Mouse (Mus musculus): Measurements from ENCODE around the gene Unc93a2. TPM values are rescaled to one million over a fixed set of nuclear protein-coding genes. Genes with fewer than 3 reads are reported as not detected.
"Not testable (repeated sequence)": the region's sequence is repeated elsewhere in the genome, so short reads cannot be mapped to it uniquely, and the experiment has no call there.

Gene Unc93a2
- total and polyA plus RNA-seq, 3 experiments = 0.08 to 0.50 TPM; not detected in 1

DNA sequence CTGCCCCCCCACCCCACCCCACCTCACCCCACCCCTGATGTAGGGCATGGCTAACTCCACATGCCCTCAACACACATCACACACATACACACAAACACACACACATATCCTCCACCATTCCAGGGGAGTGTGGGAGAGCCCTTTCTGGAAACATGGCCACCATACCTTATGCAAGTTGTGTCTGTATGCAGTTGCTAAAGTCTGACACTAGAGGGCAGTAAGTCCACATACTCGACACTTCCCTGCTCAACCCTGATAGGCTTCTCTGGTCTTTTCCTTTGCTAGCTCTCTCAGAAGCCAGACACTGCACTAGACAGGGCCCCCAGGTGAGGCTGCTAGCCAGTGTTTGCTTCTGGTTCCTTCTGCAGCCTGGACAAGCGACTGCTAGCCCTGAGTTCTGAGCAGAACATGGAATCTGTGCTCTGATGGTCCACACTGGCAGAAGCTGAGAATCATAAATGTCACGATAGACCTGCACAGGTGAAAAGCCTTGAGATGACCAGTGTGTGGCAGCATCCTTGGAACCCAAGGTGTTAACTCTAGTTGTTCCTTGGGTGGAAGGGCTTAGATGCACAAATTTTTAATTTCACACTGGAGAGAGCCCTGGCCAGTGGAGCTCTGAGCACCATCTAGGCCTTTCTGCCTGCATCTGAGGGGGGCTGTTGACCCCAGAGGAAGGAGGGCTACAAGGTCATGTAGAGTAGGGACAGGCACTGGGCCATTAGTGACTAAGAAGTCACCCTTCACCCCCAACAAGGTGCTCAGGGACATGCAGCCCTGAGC, 35.1 kb upstream of the Unc93a2 start:
- H3K36me3 ChIP-seq (replicated peaks in 1 of 2; ENCODE audit: control insufficient read depth in 1 of 2, insufficient read depth in 1 of 2, low read length in 1 of 2); in situ Hi-C loops (cut with MboI; ENCODE audit: low pct_ligation_motif_present, low pct_unique_long_range_greater_than_20kb, low sequenced_read_pairs); H3K4me2 ChIP-seq (ENCODE audit: insufficient read depth, low read depth, poor library complexity, severe bottlenecking); H3K4me3 ChIP-seq (replicated peaks in 1 of 3; ENCODE audit: low read depth in 2 of 3, low read length in 2 of 3, poor library complexity in 1 of 3); H3K79me2 ChIP-seq (replicated peaks; ENCODE audit: control insufficient read depth, extremely low read depth, insufficient read depth, poor library complexity, severe bottlenecking); dilution Hi-C loops (cut with MboI; ENCODE audit: extremely low pct_ligation_motif_present, extremely low pct_unique_long_range_greater_than_20kb, low sequenced_read_pairs); H3K9me3 ChIP-seq (replicated peaks; ENCODE audit: low read length); H3K27ac ChIP-seq (ENCODE audit: insufficient read depth, low read depth); H3K4me1 ChIP-seq (ENCODE audit: control insufficient read depth in 1 of 2, insufficient read depth in 2 of 2); H3K9ac ChIP-seq (ENCODE audit: insufficient read depth, low read depth); DNase-seq (ENCODE audit: extremely low read depth); H3K27me3 ChIP-seq (replicated peaks): not testable (repeated sequence)
- TF ChIP-seq RAD21 (IDR thresholded peaks at IDR 0.05; ENCODE audit: low read depth, low read length) (peak; percentile 50), CTCF (conservative IDR thresholded peaks at IDR 0.05 in 1 of 2, IDR thresholded peaks at IDR 0.05 in 1 of 2; ENCODE audit: low read depth in 2 of 2, low read length in 2 of 2) (peak; percentile 25 to 58; a peak in 3 of 4 replicates), ZC3H11A (IDR thresholded peaks at IDR 0.05; ENCODE audit: low read depth, low read length) (0 out of 2 replicates have a peak, but pooled peaks have one; percentile 7), SMC3 (IDR thresholded peaks at IDR 0.05; ENCODE audit: low read depth, low read length) (peak; percentile 55)

DNA sequence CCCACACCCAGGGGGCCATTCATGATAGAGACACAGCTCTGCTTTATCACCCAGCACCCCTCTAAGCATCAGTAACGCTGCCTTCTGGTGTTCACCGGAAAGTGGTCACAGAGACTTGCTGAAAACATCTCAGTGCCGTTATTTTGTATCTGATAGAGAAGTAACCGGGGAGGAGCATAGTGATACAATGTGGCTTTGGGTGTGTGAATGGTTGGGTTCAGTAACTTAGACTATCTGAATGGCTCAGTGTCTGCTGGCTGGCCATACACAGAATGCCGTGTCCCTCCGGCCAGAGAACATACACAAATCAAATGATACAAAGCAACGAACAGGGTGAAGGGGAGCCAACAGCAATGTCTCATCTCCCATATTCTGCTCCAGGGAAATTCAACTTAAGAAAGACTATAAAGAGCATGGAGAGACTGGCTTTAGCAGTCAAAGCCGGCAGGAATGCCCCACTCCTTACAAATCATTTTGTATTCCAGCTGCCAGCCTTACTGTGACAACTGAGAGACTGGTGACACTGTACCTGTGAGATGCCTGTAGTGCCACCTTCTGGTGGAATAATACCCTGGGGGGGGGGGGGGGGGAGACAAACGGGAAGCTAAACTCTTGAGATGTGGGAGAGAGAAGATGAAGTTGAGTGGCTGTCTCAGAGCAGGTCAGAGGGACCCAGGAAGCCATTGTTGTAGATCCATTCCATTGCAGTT, 29.5 kb upstream of the Unc93a2 start:
- DNase-seq (ENCODE audit: extremely low read depth); H3K27me3 ChIP-seq (replicated peaks); dilution Hi-C loops (cut with MboI; ENCODE audit: extremely low pct_ligation_motif_present, extremely low pct_unique_long_range_greater_than_20kb, low sequenced_read_pairs); H3K4me3 ChIP-seq (replicated peaks in 1 of 3; ENCODE audit: low read depth in 2 of 3, low read length in 2 of 3, poor library complexity in 1 of 3); H3K36me3 ChIP-seq (replicated peaks in 1 of 2; ENCODE audit: control insufficient read depth in 1 of 2, insufficient read depth in 1 of 2, low read length in 1 of 2); H3K9me3 ChIP-seq (replicated peaks; ENCODE audit: low read length); H3K27ac ChIP-seq (ENCODE audit: insufficient read depth, low read depth); H3K4me2 ChIP-seq (ENCODE audit: insufficient read depth, low read depth, poor library complexity, severe bottlenecking); H3K4me1 ChIP-seq (ENCODE audit: control insufficient read depth in 1 of 2, insufficient read depth in 2 of 2); in situ Hi-C loops (cut with MboI; ENCODE audit: low pct_ligation_motif_present, low pct_unique_long_range_greater_than_20kb, low sequenced_read_pairs); H3K9ac ChIP-seq (ENCODE audit: insufficient read depth, low read depth); H3K79me2 ChIP-seq (replicated peaks; ENCODE audit: control insufficient read depth, extremely low read depth, insufficient read depth, poor library complexity, severe bottlenecking): not testable (repeated sequence)

DNA sequence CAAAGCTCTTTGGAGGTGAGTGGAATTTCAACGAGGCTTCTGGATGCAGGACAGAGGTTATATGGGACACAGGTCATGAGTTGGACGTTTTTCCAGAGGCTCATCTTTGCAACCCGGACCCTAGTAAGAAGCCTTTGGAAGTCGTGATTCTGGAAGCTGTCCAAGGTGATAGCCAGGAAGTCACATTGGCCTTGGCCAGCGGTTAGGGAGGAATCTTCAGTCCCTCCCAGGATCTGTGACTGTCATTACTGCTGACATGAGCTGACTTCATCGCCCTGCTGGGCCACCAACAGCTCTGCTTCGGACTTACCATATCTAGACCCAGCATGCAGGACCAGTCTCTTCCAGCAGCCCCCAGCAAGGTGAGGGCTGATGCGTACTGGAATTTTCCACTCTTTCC, 28.1 kb upstream of the Unc93a2 start:
- H3K36me3 ChIP-seq (replicated peaks in 1 of 2; ENCODE audit: control insufficient read depth in 1 of 2, insufficient read depth in 1 of 2, low read length in 1 of 2); DNase-seq (ENCODE audit: extremely low read depth); dilution Hi-C loops (cut with MboI; ENCODE audit: extremely low pct_ligation_motif_present, extremely low pct_unique_long_range_greater_than_20kb, low sequenced_read_pairs); H3K27ac ChIP-seq (ENCODE audit: insufficient read depth, low read depth); in situ Hi-C loops (cut with MboI; ENCODE audit: low pct_ligation_motif_present, low pct_unique_long_range_greater_than_20kb, low sequenced_read_pairs); H3K79me2 ChIP-seq (replicated peaks; ENCODE audit: control insufficient read depth, extremely low read depth, insufficient read depth, poor library complexity, severe bottlenecking); H3K27me3 ChIP-seq (replicated peaks); H3K9ac ChIP-seq (ENCODE audit: insufficient read depth, low read depth); H3K4me1 ChIP-seq (ENCODE audit: control insufficient read depth in 1 of 2, insufficient read depth in 2 of 2); H3K4me2 ChIP-seq (ENCODE audit: insufficient read depth, low read depth, poor library complexity, severe bottlenecking); H3K9me3 ChIP-seq (replicated peaks; ENCODE audit: low read length); H3K4me3 ChIP-seq (replicated peaks in 1 of 3; ENCODE audit: low read depth in 2 of 3, low read length in 2 of 3, poor library complexity in 1 of 3): not testable (repeated sequence)

DNA sequence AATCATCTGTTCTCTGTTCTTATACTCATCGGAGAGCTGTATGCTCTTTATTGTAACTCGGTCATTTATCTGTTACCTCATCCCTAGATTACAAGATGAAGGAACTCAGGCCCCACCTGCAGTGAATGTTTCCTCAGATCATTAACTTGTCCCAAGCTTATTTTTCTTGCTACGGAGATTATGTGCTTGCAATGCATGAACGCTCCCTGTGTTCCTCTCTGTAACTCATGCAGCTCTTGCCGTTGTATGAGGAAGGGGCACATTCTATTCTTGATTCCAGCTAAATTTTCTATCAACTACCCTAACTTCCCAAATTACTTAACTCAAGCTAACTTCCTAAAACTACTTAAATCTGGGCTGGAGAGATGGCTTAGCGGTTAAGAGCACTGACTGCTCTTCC, 14.5 kb upstream of the Unc93a2 start:
- DNase-seq (ENCODE audit: extremely low read depth); H3K9ac ChIP-seq (ENCODE audit: insufficient read depth, low read depth); H3K4me3 ChIP-seq (replicated peaks in 1 of 3; ENCODE audit: low read depth in 2 of 3, low read length in 2 of 3, poor library complexity in 1 of 3); H3K36me3 ChIP-seq (replicated peaks in 1 of 2; ENCODE audit: control insufficient read depth in 1 of 2, insufficient read depth in 1 of 2, low read length in 1 of 2); H3K9me3 ChIP-seq (replicated peaks; ENCODE audit: low read length); in situ Hi-C loops (cut with MboI; ENCODE audit: low pct_ligation_motif_present, low pct_unique_long_range_greater_than_20kb, low sequenced_read_pairs); H3K79me2 ChIP-seq (replicated peaks; ENCODE audit: control insufficient read depth, extremely low read depth, insufficient read depth, poor library complexity, severe bottlenecking); H3K27ac ChIP-seq (ENCODE audit: insufficient read depth, low read depth); H3K4me2 ChIP-seq (ENCODE audit: insufficient read depth, low read depth, poor library complexity, severe bottlenecking); dilution Hi-C loops (cut with MboI; ENCODE audit: extremely low pct_ligation_motif_present, extremely low pct_unique_long_range_greater_than_20kb, low sequenced_read_pairs); H3K27me3 ChIP-seq (replicated peaks): not testable (repeated sequence)
- H3K4me1 ChIP-seq (ENCODE audit: control insufficient read depth in 1 of 2, insufficient read depth in 2 of 2) = peaks cover 12 to 22% of the 10 kb centered on the region in 2 experiments

Measured in CH12.LX (cell line).